Mouse (Mus musculus): Measurements from ENCODE around the gene Rbl2. TPM values are rescaled to one million over a fixed set of nuclear protein-coding genes. Genes with fewer than 3 reads are reported as not detected.

The Rbl2 gene
- polyA plus RNA-seq, 1 experiment from 2014 or later: 19.5 TPM

- ATAC-seq (ENCODE audit: insufficient read depth): peak; percentile 50; the same call in 1 of the 2 replicates
- 19% methylated on average over 3 of the region's 3 CpGs for WGBS
Measured at GRCm38 (mm10) chr8:91056848-91057247, 13.0 kb upstream of the Rbl2 start.

GRCm38 (mm10) chr8:91059086-91059578 is 10.7 kb upstream of the Rbl2 start:
- no peak for TF ChIP-seq CTCF (IDR thresholded peaks at IDR 0.05; ENCODE audit: low read depth)
- Histone ChIP-seq H3K4me3 (ENCODE audit: low read depth, low read length) (no peak overlapping the region), H3K36me3 (ENCODE audit: insufficient read depth) (peaks cover 6% of the 10 kb centered on the region; the same call in 1 of the 2 replicates), H3K27ac (ENCODE audit: low read depth) (no peak overlapping the region), H3K9me3 (ENCODE audit: low read depth, low read length) (no peaks in the 10 kb centered on the region), H3K27me3 (ENCODE audit: insufficient read depth, low read length) (no peaks in the 10 kb centered on the region), H3K9ac (no peak overlapping the region), H3K4me2 (no peak overlapping the region), H3K4me1 (ENCODE audit: insufficient read depth) (no peaks in the 10 kb centered on the region)
- peak; percentile 34 for DNase-seq
- ATAC-seq (ENCODE audit: insufficient read depth): no peak

More at GRCm38 (mm10) chr8:91056848-91057247, 13.0 kb upstream of the Rbl2 start:
- no peak overlapping the region; the same call in 1 of the 2 replicates for H3K9ac ChIP-seq
- no peaks in the 10 kb centered on the region for H3K4me1 ChIP-seq (ENCODE audit: insufficient read depth)
- no peaks in the 10 kb centered on the region for H3K27me3 ChIP-seq (ENCODE audit: insufficient read depth, low read length)
- no peak for TF ChIP-seq CTCF (IDR thresholded peaks at IDR 0.05; ENCODE audit: low read depth)
- H3K4me2 ChIP-seq: no peak overlapping the region
- peaks cover 18% of the 10 kb centered on the region for H3K36me3 ChIP-seq (ENCODE audit: insufficient read depth)
- no peaks in the 10 kb centered on the region for H3K9me3 ChIP-seq (ENCODE audit: low read depth, low read length)
- DNase-seq: peak; percentile 83
- no peak overlapping the region for H3K27ac ChIP-seq (ENCODE audit: low read depth)
- no peak overlapping the region for H3K4me3 ChIP-seq (ENCODE audit: low read depth, low read length)

DNA sequence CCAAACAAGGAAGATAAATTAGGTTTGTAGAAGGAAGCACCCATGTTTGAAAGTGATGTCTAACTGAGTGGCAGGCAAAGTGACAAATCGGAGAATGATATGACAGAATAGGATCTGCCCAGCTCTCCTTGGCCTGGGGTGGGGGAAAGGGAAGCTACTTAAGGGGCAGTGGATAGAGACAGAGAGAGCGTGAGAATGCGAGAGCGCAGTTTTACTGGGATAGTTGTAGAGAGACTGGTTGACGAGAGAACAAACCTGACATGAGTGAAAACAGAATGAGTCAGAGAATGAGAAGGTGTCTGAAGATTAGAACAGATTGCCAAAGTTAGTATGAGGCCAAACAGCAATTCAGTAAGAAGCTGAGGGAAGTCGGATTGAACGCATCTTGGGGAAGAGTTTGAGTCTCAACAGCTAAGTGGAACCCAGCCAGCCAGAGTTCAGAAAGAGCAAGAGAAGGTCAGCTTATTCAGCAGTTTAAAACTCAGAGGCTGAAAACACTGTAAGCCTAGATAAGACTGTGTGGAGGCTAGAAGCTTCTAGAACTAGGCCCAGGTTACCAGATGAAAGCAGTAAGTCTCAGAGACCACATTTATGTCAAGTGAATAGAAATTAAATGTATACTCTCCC is 9.9 kb upstream of the Rbl2 start:
- no peak for ATAC-seq (ENCODE audit: insufficient read depth)
- peak; percentile 57 for DNase-seq
- WGBS: 64% methylated on average over 7 of the region's 7 CpGs
- no peaks in the 10 kb centered on the region for H3K27me3 ChIP-seq (ENCODE audit: insufficient read depth, low read length)
- no peak overlapping the region for H3K4me3 ChIP-seq (ENCODE audit: low read depth, low read length)
- H3K9me3 ChIP-seq (ENCODE audit: low read depth, low read length): no peaks in the 10 kb centered on the region
- no peak overlapping the region for H3K27ac ChIP-seq (ENCODE audit: low read depth)
- 0 out of 2 replicates have a peak, but pooled peaks cover under 1% of the 10 kb centered on the region for H3K36me3 ChIP-seq (ENCODE audit: insufficient read depth)
- no peak overlapping the region for H3K4me2 ChIP-seq
- no peaks in the 10 kb centered on the region for H3K4me1 ChIP-seq (ENCODE audit: insufficient read depth)
- no peak overlapping the region for H3K9ac ChIP-seq
- no peak for TF ChIP-seq CTCF (IDR thresholded peaks at IDR 0.05; ENCODE audit: low read depth)

- no peak for TF ChIP-seq CTCF (IDR thresholded peaks at IDR 0.05; ENCODE audit: low read depth)
- WGBS: 69% methylated on average over 19 of the region's 19 CpGs
- no peak overlapping the region for H3K4me2 ChIP-seq
- no peaks in the 10 kb centered on the region for H3K36me3 ChIP-seq (ENCODE audit: insufficient read depth)
- no peak for DNase-seq
- no peaks in the 10 kb centered on the region for H3K27me3 ChIP-seq (ENCODE audit: insufficient read depth, low read length)
- H3K4me3 ChIP-seq (ENCODE audit: low read depth, low read length): no peak overlapping the region
- no peaks in the 10 kb centered on the region for H3K9me3 ChIP-seq (ENCODE audit: low read depth, low read length)
- no peak overlapping the region for H3K27ac ChIP-seq (ENCODE audit: low read depth)
- no peak overlapping the region for H3K9ac ChIP-seq
- ATAC-seq (ENCODE audit: insufficient read depth): 0 out of 2 replicates have a peak, but pooled peaks have one; percentile 30
- H3K4me1 ChIP-seq (ENCODE audit: insufficient read depth): no peaks in the 10 kb centered on the region
Measured at GRCm38 (mm10) chr8:91060555-91061471, 9.0 kb upstream of the Rbl2 start.

DNA sequence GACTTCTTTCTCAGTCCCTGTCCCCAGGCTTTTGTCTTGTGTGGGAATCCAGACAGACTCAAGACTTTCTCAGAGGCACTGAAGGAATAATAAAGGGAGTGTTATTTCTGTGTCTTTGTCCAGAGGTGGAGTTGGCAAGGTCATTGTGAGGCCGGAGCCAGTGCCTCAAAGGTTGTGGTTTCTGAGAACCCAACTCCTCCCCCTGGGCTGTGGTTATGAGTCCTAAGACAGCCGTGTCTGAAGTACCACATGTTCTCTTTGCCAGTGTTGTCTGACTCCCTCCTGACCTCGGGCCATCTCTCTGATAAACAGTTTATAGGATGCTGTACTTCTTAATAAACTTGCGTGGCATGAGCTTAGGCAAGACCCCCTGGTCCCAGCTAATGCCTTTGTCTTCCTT is 4.7 kb upstream of the Rbl2 start:
- Histone ChIP-seq H3K4me2 (no peak overlapping the region), H3K27me3 (ENCODE audit: insufficient read depth, low read length) (no peaks in the 10 kb centered on the region), H3K9me3 (ENCODE audit: low read depth, low read length) (no peaks in the 10 kb centered on the region), H3K9ac (no peak overlapping the region), H3K27ac (ENCODE audit: low read depth) (no peak overlapping the region), H3K36me3 (ENCODE audit: insufficient read depth) (no peaks in the 10 kb centered on the region), H3K4me3 (ENCODE audit: low read depth, low read length) (no peak overlapping the region), H3K4me1 (ENCODE audit: insufficient read depth) (no peaks in the 10 kb centered on the region)
- no peak for ATAC-seq (ENCODE audit: insufficient read depth)
- 49% methylated on average over 4 of the region's 4 CpGs for WGBS
- no peak for TF ChIP-seq CTCF (IDR thresholded peaks at IDR 0.05; ENCODE audit: low read depth)
- DNase-seq: no peak

- no peak for TF ChIP-seq CTCF (IDR thresholded peaks at IDR 0.05; ENCODE audit: low read depth)
- Histone ChIP-seq H3K4me2 (peak overlapping the region; percentile 65), H3K27me3 (ENCODE audit: insufficient read depth, low read length) (no peaks in the 10 kb centered on the region), H3K27ac (ENCODE audit: low read depth) (no peak overlapping the region), H3K36me3 (ENCODE audit: insufficient read depth) (no peaks in the 10 kb centered on the region), H3K4me3 (ENCODE audit: low read depth, low read length) (peak overlapping the region; percentile 93), H3K4me1 (ENCODE audit: insufficient read depth) (peaks cover 7% of the 10 kb centered on the region; the same call in 1 of the 2 replicates), H3K9ac (peak overlapping the region; percentile 76), H3K9me3 (ENCODE audit: low read depth, low read length) (no peaks in the 10 kb centered on the region)
- ATAC-seq (ENCODE audit: insufficient read depth): peak; percentile 7
- DNase-seq: no peak
- 10% methylated on average over 10 of the region's 10 CpGs for WGBS
Measured at GRCm38 (mm10) chr8:91069407-91069806, 450 bp upstream of the Rbl2 start.

Measured in lung, embryonic 14.5 days (tissue).